Mouse (Mus musculus) midbrain, embryonic 15.5 days (tissue): ENCODE results near the gene Rhoc. TPM values are rescaled to one million over a fixed set of nuclear protein-coding genes. Genes with fewer than 3 reads are reported as not detected.
"Not testable (repeated sequence)": the region's sequence is repeated elsewhere in the genome, so short reads cannot be mapped to it uniquely, and the experiment has no call there.

Source experiments
- ATAC-seq: fragments of 200-750 bp; cut with Nextera tagmentation; replicated peaks from 2 replicates; pipeline ENCODE4 v1.8.0; 2017; ENCODE audit warnings: moderate TSS enrichment
- H3K27ac ChIP-seq: fragments of 300-500 bp; sonication (generic); 2 replicates; pipeline ENCODE4 v1.5.1; 2015; ENCODE audit warnings: mild to moderate bottlenecking, inconsistent platforms
- H3K27me3 ChIP-seq: fragments of 300-500 bp; sonication (generic); replicated peaks from 2 replicates; pipeline ENCODE4 v1.6.1; 2015; ENCODE audit warnings: inconsistent platforms
- H3K36me3 ChIP-seq: fragments of 300-500 bp; sonication (generic); replicated peaks from 2 replicates; pipeline ENCODE4 v1.6.1; 2015; ENCODE audit warnings: inconsistent platforms
- H3K4me1 ChIP-seq: fragments of 300-500 bp; sonication (generic); 2 replicates; pipeline ENCODE4 v1.6.1; 2015; ENCODE audit warnings: inconsistent platforms
- H3K4me2 ChIP-seq: fragments of 300-500 bp; sonication (generic); 2 replicates; pipeline ENCODE4 v1.6.1; 2015; ENCODE audit warnings: inconsistent platforms, mild to moderate bottlenecking, moderate library complexity
- H3K4me3 ChIP-seq: fragments of 300-500 bp; sonication (generic); 2 replicates; pipeline ENCODE4 v1.5.1; 2015; ENCODE audit warnings: mild to moderate bottlenecking, inconsistent platforms
- H3K9ac ChIP-seq: fragments of 300-500 bp; sonication (generic); 2 replicates; pipeline ENCODE4 v1.6.1; 2015; ENCODE audit warnings: mild to moderate bottlenecking, inconsistent platforms
- H3K9me3 ChIP-seq: fragments of 300-500 bp; sonication (generic); 2 replicates; pipeline ENCODE4 v1.6.1; 2016; ENCODE audit warnings: inconsistent platforms
- WGBS: fragments of 180-500 bp; shearing (Covaris S2); methylation state at CpG from one replicate; pipeline ENCODE4 v1.1.7; 2015; ENCODE audit warnings: mixed read lengths; 5-methylcytosine and 5-hydroxymethylcytosine counted together
- polyA plus RNA-seq: library from polyadenylated mRNA; unstranded; fragments of >200 nt; fragmentation: Nextera tagmentation; extraction: Ambion mirVana; gene quantifications from 2 replicates; pipeline ENCODE4 v1.2.1, GENCODE M21; 2015

Rhoc gene
- polyA plus RNA-seq, 1 experiment from 2014 or later, result 43.8 TPM

DNA sequence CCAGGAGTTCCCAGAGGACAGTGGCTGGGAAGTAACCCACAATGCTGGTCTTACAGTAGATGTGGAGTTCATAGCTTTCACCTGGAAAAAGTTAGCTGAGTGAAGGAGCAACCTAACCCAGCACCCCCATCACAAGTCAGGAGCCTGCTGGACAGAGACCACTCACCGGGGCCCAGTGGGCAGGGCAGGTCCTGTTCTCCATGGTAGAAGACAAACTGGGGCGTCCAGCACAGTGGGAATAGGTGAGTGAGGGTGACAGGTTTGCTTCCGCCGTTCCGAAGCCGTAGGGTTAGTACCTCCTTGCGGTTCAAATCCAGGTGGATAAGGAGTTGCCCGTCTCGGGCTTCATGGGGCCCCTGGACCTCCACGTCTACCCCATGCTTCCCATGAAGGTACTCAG lies 16.1 kb downstream of the Rhoc start:
- no peak for ATAC-seq
- H3K9ac ChIP-seq, result no peak overlapping the region
- H3K4me3 ChIP-seq, result no peak overlapping the region
- H3K36me3 ChIP-seq, result no peaks in the 10 kb centered on the region
- no peaks in the 10 kb centered on the region for H3K9me3 ChIP-seq
- H3K4me1 ChIP-seq, result no peaks in the 10 kb centered on the region
- no peak overlapping the region for H3K27ac ChIP-seq
- WGBS, result 93% methylated on average over 10 of the region's 10 CpGs
- H3K4me2 ChIP-seq, result no peak overlapping the region
- no peaks in the 10 kb centered on the region for H3K27me3 ChIP-seq

DNA sequence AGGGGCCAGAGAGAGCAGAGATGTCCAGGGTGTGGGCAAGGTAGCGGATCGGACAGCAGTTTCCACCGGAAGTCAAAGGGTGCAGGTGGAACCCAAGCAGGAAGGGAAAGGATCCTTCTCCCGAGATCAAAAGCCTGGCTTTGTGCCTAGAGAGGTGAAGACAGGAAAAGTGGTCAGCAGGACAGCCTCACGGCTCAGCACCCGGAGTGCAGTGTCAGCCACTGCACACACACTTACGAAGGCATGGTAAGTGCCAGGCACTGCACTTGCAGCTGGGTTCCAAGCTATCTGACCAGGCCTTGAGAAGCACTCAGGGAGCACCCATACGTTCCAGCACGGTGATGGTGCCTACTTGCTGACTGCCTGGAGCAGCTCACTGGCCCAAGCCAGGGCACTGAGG lies 17.4 kb downstream of the Rhoc start:
- 78% methylated on average over 9 of the region's 9 CpGs for WGBS
- Histone ChIP-seq H3K4me3 (no peak overlapping the region), H3K36me3 (no peaks in the 10 kb centered on the region), H3K27me3 (no peaks in the 10 kb centered on the region), H3K4me1 (no peaks in the 10 kb centered on the region), H3K4me2 (no peak overlapping the region), H3K9ac (no peak overlapping the region), H3K27ac (no peak overlapping the region), H3K9me3 (no peaks in the 10 kb centered on the region)
- ATAC-seq, result no peak

DNA sequence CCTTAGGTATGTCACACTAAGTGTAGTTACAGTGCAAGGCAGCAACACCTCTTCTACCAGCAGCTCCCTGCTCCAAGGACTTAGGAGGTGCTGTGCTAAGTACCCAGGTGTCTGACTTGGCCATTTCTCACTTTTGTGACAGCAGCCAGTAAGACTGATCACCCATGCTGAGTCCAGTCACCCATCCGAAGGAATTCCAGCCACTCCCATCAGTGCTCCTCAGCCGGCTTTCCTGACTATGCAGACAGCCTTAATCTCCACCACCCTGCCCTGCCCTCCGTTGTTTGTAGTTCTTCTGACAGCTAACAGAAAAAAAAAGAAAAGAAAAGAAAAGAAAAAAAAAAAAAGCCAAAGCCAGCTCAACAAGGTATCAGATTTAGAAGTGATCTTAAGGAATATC lies 23.6 kb downstream of the Rhoc start:
- Histone ChIP-seq H3K9me3 (no peaks in the 10 kb centered on the region), H3K9ac (no peak overlapping the region), H3K4me1 (peaks cover 2% of the 10 kb centered on the region; the same call in 1 of the 2 replicates), H3K4me3 (no peak overlapping the region), H3K36me3 (no peaks in the 10 kb centered on the region), H3K27me3 (no peaks in the 10 kb centered on the region), H3K4me2 (no peak overlapping the region), H3K27ac (no peak overlapping the region)
- no peak for ATAC-seq
- 24% methylated on average over 3 of the region's 3 CpGs for WGBS

DNA sequence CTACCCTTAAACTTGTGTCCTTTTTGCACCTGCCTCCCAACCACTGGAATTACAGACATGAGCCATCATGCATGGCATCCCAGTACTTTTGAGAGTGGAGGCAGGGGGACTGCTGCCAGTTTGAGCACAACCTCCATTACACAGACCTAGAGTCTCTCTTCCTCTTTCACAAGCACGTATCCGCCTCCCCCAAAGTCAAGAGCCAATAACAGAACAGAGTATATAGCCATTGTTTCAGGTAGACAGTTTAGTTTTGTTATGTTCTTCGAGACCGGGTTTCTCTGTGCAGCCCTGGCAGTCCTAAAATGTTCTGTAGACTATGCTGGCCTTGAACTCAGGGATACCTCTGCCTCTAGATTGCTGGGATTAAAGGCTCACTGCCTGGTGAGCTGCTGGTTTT lies 24.1 kb downstream of the Rhoc start:
- Histone ChIP-seq H3K9ac (no peak overlapping the region), H3K9me3 (no peaks in the 10 kb centered on the region), H3K27me3 (no peaks in the 10 kb centered on the region), H3K4me3 (no peak overlapping the region), H3K4me2 (no peak overlapping the region), H3K4me1 (peaks cover 7% of the 10 kb centered on the region; the same call in 1 of the 2 replicates), H3K27ac (no peak overlapping the region), H3K36me3 (no peaks in the 10 kb centered on the region)
- WGBS, result 86% methylated on average over 4 of the region's 4 CpGs
- no peak for ATAC-seq

DNA sequence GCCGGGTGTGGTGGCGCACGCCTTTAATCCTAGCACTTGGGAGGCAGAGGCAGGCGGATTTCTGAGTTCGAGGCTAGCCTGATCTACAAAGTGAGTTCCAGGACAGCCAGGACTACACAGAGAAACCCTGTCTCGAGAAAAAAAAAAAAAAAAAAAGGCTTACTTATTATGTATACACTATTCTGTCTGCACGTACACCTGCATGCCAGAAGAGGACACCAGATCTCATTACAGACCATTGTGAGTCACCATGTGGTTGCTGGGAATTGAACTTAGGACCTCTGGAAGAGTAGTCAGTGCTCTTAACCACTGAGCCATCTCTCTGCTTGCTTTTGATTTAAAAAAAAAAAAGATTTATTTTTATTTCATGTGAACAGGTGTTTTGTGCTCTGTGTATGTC lies 25.1 kb downstream of the Rhoc start:
- H3K27me3 ChIP-seq, H3K36me3 ChIP-seq, H3K9me3 ChIP-seq, H3K9ac ChIP-seq, H3K27ac ChIP-seq, H3K4me3 ChIP-seq, ATAC-seq, H3K4me2 ChIP-seq: not testable (repeated sequence)
- WGBS, result 90% methylated on average over 7 of the region's 7 CpGs
- H3K4me1 ChIP-seq, result peaks cover 11% of the 10 kb centered on the region

DNA sequence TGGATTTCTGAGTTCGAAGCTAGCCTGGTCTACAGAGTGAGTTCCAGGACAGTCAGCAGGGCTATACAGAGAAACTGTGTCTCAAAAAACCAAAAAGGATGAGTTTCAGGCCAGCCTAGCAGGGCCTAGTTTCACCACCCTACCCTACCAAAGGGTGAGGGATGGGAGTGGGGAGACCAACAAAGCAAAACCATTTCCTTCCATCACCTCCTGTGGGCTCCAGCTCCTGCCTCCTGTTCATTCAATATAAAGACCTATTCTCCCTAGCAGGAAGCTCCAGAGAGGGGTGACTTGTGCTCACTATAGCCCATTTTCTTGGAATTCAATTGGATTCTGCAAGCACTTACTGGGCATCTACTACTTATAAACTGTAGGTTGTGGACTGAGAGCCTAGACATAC lies 26.6 kb downstream of the Rhoc start:
- no peaks in the 10 kb centered on the region for H3K27me3 ChIP-seq
- no peak for ATAC-seq
- no peak overlapping the region for H3K4me2 ChIP-seq
- no peaks in the 10 kb centered on the region for H3K36me3 ChIP-seq
- no peaks in the 10 kb centered on the region for H3K9me3 ChIP-seq
- H3K4me3 ChIP-seq, result no peak overlapping the region
- H3K4me1 ChIP-seq, result peaks cover 17% of the 10 kb centered on the region
- 98% methylated on average over 1 of the region's 1 CpGs for WGBS
- H3K27ac ChIP-seq, result no peak overlapping the region
- no peak overlapping the region for H3K9ac ChIP-seq

DNA sequence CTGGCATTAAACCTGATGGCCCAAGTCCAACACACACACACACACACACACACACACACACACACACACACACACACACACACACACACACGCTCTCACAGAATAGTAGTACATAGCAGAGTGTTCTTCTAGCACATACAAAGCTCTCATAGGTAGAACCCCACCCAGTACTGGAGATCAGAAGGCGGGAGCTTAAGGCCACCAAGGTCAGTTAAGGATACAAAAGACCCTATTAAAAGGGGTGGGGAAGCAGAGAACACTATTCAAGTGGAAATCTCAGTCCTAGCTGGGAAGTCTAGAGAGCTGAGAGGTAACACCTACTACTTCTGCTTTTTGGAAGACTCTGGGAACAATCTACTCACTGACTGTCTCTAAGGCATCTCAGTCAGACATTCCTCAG lies 27.2 kb downstream of the Rhoc start:
- H3K36me3 ChIP-seq, result no peaks in the 10 kb centered on the region
- no peak overlapping the region for H3K9ac ChIP-seq
- H3K4me2 ChIP-seq, result no peak overlapping the region
- H3K27ac ChIP-seq, result no peak overlapping the region
- no peak overlapping the region for H3K4me3 ChIP-seq
- WGBS, result 81% methylated on average over 2 of the region's 2 CpGs
- H3K4me1 ChIP-seq, result peaks cover 17% of the 10 kb centered on the region
- ATAC-seq, result no peak
- no peaks in the 10 kb centered on the region for H3K9me3 ChIP-seq
- no peaks in the 10 kb centered on the region for H3K27me3 ChIP-seq

DNA sequence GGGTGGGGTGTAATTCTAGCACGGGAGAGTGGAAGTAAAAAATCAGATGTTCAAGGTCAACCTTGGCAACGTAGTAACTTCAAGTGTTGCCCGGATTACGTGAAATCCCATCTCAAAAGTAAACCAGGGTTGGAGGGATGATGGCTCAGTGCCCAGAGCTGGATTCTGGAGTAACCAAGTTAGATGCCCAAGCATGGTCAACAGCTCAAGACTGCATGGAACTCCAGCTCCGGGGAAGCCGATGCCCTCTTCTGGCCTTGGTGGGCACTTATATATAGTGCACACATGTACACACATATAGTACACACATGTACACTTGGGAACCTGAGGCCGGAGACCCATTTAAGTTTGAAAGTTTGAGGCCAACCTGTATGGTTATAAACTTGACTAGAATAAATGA lies 28.0 kb downstream of the Rhoc start:
- Histone ChIP-seq H3K4me2 (no peak overlapping the region), H3K36me3 (no peaks in the 10 kb centered on the region), H3K27ac (no peak overlapping the region), H3K9me3 (no peaks in the 10 kb centered on the region), H3K4me1 (peaks cover 17% of the 10 kb centered on the region), H3K9ac (no peak overlapping the region), H3K4me3 (no peak overlapping the region), H3K27me3 (no peaks in the 10 kb centered on the region)
- no peak for ATAC-seq
- 94% methylated on average over 7 of the region's 7 CpGs for WGBS

DNA sequence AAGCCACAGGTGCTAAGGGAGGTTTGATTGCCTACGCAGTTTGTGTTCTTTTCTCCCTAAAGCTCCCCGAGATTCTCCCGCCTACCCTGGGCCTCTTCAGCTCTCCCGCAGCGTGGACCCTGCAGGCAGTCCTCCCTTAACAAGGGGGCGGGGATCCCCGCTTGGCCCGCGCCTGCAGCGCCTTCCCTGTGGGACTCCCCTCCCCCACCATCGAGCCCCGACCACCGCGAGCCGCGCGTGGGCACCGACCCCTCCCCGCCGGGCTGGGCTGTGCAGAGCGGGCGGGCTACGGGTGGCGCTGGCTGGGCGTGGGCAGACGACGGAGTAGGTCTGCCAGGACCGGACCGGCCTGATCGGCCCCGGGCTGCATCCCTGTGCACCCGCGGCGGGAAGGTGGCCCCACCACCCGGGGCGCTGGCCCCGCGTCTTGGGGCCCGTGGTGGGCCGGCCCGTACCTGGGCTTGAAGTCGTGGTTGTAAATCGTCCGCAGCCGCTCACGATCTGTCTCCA lies 29.4 kb downstream of the Rhoc start:
- no peaks in the 10 kb centered on the region for H3K27me3 ChIP-seq
- H3K27ac ChIP-seq, result peak overlapping the region; percentile 60
- WGBS, result 0% methylated on average over 43 of the region's 46 CpGs
- no peaks in the 10 kb centered on the region for H3K9me3 ChIP-seq
- peak overlapping the region; percentile 57 for H3K4me3 ChIP-seq
- no peaks in the 10 kb centered on the region for H3K36me3 ChIP-seq
- H3K4me2 ChIP-seq, result peak overlapping the region; percentile 91
- H3K4me1 ChIP-seq, result peaks cover 17% of the 10 kb centered on the region
- peak; percentile 91 for ATAC-seq
- H3K9ac ChIP-seq, result peak overlapping the region; percentile 58

DNA sequence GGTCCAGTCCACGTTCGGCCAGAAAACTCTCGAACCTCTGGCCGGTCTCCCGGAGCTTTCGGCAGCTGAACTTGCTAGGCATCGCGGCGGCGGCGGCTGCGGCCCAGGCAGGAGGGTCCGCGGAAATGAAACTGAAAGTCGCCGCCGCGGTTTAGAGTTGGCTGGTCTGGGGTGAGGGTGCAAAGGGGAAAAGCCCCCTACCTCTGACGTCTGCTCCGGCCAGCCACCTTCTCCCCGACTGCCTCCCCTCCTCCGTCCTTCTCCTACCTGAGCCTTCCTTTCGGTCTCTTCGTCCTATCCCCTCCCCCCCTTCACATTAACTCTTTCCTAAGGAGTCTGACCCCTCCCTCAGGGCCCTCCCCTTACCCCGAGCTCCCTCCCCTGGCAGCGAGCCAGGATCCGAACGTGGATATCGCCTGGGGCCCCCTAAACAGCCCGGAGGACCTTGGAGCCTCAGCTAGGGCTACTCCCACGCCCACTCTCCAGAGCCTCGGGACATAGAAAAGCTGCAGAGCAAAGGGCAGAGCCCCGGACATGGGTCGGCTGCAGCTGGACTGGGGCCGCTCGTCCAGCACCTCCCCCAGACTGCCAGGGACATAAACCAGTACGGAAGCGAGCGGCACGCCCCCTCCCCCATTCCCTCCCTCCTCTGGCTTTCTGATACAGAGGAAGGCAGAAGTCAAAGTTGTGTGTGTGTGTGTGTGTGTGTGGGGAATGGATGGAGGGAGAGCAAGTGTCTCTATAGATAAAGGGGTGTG lies 30.0 kb downstream of the Rhoc start, which contains the start of gene Mov10:
Gene Mov10 (minus strand): TSS at position 573 of the 758 bp plus-strand sequence.
- Histone ChIP-seq H3K27ac (peak within 1 kb of the TSS; percentile 60), H3K4me3 (peak within 1 kb of the TSS; percentile 57), H3K9ac (peak within 1 kb of the TSS; percentile 58), H3K4me2 (peak within 1 kb of the TSS; percentile 91), H3K36me3 (no peaks in the 10 kb centered on the region), H3K4me1 (peaks cover 17% of the 10 kb centered on the region), H3K9me3 (no peaks in the 10 kb centered on the region), H3K27me3 (no peaks in the 10 kb centered on the region)
- WGBS, result under 1% methylated on average over 40 of the region's 40 CpGs
- ATAC-seq, result peak; percentile 75

DNA sequence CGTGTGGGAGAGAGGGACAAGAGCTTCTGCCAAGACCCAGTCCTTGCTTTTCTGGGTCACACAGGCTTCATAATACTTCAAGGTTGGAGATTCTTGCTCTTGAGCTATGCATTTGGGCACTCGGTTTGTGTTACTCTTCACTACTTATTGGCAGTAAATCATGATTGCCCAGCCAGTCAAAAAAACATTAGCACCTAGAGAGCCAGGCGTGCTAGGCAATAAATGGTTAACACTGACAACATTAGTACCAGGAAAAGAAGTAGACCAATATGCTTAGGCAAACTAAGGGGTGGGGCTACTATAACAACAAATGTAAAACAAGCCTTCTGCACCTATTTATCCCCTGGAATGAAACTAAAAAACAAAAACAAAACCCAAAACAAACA lies 30.6 kb downstream of the Rhoc start:
- Histone ChIP-seq H3K9ac (no peak overlapping the region), H3K4me1 (peaks cover 17% of the 10 kb centered on the region), H3K4me3 (peak overlapping the region; percentile 57), H3K4me2 (peak overlapping the region; percentile 91), H3K27me3 (no peaks in the 10 kb centered on the region), H3K9me3 (no peaks in the 10 kb centered on the region), H3K27ac (no peak overlapping the region), H3K36me3 (no peaks in the 10 kb centered on the region)
- ATAC-seq, result no peak
- 14% methylated on average over 3 of the region's 3 CpGs for WGBS

DNA sequence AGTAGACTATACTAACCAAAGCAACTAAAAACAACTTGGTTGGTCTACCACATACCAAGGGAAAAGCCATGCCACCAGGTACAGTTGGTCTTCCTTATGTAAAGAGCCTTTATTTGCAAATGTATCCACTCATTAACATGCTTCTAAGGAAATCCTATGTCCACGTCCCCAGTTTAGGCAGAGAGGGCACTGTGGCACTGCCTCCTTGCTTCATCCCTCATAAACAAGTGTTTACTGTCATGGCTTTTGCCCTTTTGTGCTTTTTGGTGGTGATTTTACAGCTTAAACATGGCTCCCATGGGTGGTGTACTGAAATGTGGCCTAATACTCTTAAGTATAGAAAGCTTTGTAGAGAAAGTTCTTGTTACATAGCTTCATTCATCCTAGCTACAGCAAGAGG lies 32.3 kb downstream of the Rhoc start:
- H3K9ac ChIP-seq, result no peak overlapping the region
- H3K27ac ChIP-seq, result no peak overlapping the region
- ATAC-seq, result no peak
- H3K4me1 ChIP-seq, result peaks cover 17% of the 10 kb centered on the region
- H3K9me3 ChIP-seq, result no peaks in the 10 kb centered on the region
- peaks cover 3% of the 10 kb centered on the region; the same call in 1 of the 2 replicates for H3K36me3 ChIP-seq
- H3K4me2 ChIP-seq, result no peak overlapping the region
- H3K4me3 ChIP-seq, result no peak overlapping the region
- 45% methylated on average over 1 of the region's 1 CpGs for WGBS
- H3K27me3 ChIP-seq, result no peaks in the 10 kb centered on the region

DNA sequence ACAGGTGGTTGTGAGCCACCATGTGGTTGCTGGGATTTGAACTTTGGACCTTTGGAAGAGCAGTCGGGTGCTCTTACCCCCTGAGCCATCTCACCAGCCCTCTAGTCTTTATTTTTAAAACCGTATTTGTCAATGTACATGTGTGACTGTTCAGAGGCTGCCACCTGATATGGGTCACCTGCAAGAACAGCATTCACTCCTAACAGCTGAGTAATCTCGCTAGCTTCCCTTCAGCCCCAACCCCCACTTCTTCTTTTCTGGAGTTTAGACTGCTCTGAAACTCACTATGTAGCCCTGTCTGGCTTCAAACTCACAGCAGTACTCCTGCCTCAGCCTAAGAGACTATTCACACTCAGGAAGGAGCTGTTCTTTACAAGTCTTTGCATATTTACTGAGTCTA lies 34.2 kb downstream of the Rhoc start:
- peaks cover 8% of the 10 kb centered on the region for H3K4me1 ChIP-seq
- H3K4me3 ChIP-seq, result no peak overlapping the region
- ATAC-seq, result no peak
- H3K36me3 ChIP-seq, result peaks cover 9% of the 10 kb centered on the region; the same call in 1 of the 2 replicates
- no peak overlapping the region for H3K4me2 ChIP-seq
- WGBS, result 94% methylated on average over 3 of the region's 3 CpGs
- no peaks in the 10 kb centered on the region for H3K9me3 ChIP-seq
- H3K27me3 ChIP-seq, result no peaks in the 10 kb centered on the region
- no peak overlapping the region for H3K27ac ChIP-seq
- no peak overlapping the region for H3K9ac ChIP-seq
